Mouse (Mus musculus) right cerebral cortex, adult 18-20 months (tissue): ENCODE measurements around the gene Abl2.

Experiments used
- DNase-seq: peaks from one replicate; pipeline ENCODE4 v3.0.0; 2022; ENCODE audit warnings: mixed read lengths

Abl2 gene

DNA sequence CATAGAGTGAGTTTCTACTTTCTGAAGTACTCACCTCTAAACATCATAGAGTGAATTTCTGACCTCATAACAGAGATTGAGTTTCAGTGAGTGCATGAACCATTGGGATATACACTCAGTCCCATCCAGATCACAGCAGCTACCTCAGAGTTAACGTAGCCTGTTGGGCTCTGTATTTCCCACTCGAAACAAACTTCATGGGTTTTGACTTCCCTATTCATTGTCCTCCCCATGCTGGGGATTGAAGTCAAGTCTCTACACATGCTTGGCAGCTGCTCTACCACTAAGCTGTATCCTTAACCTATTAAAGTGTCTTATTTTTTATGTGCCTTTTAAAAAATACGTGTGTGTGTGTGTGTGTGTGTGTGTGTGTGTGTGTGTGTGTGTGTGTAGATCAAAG, 26.9 kb downstream of the Abl2 start:
- DNase-seq: no peak

DNA sequence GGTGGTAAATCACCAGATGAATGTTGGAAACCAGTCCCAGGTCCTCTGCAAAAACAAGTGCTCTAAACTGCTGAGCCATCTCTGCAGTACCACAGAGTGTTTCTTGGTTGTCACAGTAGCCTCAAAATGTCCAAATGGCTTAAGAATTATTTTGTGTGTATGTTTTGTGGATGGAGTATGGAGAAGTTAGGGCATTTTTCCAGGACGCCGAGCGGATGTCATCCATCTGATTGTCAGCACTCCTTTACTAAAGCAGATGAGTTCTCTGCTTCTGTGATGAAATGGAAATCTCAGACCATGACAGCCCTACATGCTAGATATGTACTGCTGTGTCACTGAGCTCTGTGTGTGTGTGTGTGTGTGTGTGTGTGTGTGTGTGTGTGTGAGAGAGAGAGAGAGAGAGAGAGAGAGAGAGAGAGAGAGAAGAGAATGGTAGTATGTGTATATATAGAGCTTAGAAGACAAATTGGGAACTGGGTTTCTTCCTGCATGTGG, 31.3 kb downstream of the Abl2 start:
- DNase-seq: no peak

GRCm38 (mm10) chr1:156590357-156590756, 31.8 kb downstream of the Abl2 start:
- DNase-seq: no peak

GRCm38 (mm10) chr1:156593267-156593666, 34.7 kb downstream of the Abl2 start:
- peak; percentile 46 for DNase-seq

DNA sequence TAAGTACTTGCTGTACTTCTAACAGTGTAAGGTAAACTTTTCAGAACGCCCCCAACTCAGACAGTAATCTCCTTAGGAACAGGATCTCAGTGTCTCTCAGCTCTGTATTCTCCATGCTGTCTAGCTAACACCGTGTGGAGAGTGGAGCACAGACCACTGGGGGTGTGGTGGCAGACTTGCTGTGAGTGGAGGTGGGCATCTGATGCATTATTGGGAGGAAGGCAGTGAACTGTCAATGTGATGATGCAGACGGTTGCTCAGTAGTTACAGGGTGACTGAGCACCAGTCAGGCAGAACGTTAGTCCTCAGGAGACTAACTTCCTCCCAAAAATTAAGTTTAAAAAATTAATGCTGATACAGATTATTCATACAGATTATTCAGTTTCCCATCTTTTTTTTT, 38.5 kb downstream of the Abl2 start:
- DNase-seq: no peak

DNA sequence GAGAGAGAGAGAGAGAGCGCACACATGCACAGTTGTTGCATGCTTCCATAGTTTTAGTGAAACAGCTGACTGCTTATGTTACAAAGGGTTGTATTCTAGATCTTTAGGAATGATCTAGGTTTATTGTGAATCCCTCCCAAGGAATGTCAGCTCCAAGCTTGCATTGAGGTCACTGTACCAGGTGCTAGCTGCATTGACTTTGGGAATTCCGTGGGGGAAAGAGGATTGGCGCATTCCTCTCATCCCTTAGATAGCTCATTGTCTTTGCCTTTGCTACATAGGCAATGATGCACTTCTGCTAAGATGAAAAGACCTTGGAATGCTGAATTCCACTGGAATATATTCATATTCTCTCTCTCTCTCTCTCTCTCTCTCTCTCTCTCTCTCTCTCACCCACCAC, 44.0 kb downstream of the Abl2 start:
- no peak for DNase-seq

GRCm38 (mm10) chr1:156605094-156605866, 46.7 kb downstream of the Abl2 start:
- no peak for DNase-seq

DNA sequence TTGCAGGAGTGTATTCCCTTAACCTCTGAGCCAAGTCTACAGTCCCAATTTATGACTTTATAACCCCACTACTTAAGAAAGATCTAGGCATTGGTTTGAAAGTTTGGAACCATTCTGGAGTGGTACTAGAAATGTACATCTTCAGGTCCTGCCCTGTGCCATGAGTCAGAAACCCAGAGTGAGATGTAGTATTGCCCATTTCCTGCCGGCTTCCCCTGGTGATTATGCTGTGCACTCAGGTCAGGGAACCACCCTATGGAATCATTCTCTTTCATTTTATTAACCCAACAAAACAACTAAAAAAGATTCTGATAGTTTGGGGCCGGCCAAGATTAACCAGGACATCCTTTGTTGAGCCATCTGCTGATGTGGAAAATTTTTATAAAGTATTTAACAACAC, 47.4 kb downstream of the Abl2 start:
- no peak for DNase-seq

GRCm38 (mm10) chr1:156608496-156608895, 49.9 kb downstream of the Abl2 start:
- no peak for DNase-seq

- DNase-seq: no peak
These were observed 51.7 kb downstream of the Abl2 start for GRCm38 (mm10) chr1:156610257-156610656.

DNA sequence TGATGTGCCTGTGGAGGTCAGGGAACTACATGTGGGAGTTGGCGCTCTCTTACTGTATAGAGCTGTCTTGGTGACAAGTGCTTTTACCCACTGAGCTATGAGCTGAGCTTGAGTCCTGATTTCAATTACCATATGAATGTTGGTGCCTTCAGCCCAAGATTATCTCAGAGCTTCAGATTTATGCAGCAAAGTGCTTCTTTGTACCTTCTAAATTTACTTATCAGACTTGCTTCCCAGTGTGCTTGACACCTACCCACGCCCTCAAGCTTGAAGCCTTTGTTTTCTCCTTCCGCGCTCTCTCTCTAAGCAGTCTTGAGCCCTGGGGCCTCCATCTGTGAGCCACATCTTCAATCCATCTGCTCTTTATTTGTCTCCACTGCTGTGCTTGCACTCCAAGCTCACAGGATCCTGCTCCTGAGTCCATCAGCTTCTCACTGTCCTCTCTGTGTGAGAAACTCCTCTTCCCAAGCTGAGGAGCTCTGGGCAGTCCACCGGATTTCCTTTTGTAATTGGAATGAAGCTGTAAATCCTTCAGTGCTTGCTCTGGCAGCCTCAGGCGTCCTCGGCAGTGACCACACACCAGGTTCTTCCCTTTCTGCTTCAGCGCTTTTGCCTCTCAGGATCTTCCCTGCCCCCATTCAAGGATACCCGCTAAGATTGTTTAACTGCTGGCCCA, 55.4 kb downstream of the Abl2 start:
- peak; percentile 79 for DNase-seq

DNA sequence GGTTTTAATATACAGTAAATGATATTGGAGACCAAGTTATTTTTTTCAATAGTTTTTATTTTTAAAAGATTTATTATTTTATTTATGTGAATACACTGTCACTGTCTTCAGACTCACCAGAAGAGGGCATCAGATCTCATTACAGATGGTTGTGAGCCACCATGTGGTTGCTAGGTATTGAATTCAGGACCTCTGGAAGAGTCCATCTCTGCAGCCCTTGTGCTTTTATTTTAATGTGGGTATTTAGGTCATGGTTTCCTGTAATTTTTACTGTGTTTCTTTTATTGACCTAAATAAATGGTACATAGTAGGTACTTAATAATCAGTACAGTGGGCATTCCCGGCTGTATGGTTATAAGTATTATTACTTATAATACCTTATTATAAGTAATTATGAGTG, 56.1 kb downstream of the Abl2 start:
- no peak for DNase-seq

- DNase-seq: no peak
These were observed 57.0 kb downstream of the Abl2 start for GRCm38 (mm10) chr1:156615381-156616133.

- no peak for DNase-seq
These were observed 58.5 kb downstream of the Abl2 start for GRCm38 (mm10) chr1:156616989-156617598.

DNA sequence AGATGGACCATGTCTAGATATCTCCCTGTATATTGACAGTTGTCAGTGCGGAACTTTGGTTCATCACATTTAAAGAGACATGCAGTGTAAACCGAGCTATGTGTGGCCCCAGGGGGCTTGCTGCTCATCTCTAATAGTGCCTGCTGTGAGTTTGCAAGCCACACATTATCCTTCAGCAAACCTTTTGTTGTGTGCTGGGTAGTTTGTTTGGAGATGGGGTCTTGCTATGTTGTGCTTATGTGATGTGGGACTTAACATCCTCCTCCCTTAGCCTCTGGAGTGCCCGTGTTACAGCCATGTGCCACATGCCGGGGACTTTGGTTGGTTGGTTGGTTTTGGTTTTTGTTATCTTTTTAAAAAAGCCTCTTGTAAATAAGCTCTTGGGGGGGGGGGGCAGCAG, 59.2 kb downstream of the Abl2 start:
- no peak for DNase-seq

GRCm38 (mm10) chr1:156620292-156620909, 61.8 kb downstream of the Abl2 start:
- no peak for DNase-seq

DNA sequence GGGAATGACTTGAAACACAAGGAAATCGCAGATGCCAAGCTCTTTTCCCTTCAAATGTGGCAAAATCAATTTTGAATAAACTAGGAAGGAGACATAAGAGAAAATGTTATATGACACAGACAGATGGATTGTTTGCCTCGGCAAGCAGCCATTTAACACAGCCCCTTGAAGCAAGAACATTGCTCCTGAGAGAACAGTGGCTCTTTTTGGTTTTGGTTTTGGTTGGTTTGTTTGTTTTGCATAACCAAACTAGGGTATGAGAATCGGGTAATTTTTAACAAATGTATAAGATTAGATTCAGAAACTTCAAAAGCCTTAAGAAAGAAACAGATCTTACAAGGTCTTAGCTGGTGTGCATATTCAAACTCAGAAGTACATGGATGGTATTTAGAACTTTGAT, 62.4 kb downstream of the Abl2 start:
- no peak for DNase-seq

DNA sequence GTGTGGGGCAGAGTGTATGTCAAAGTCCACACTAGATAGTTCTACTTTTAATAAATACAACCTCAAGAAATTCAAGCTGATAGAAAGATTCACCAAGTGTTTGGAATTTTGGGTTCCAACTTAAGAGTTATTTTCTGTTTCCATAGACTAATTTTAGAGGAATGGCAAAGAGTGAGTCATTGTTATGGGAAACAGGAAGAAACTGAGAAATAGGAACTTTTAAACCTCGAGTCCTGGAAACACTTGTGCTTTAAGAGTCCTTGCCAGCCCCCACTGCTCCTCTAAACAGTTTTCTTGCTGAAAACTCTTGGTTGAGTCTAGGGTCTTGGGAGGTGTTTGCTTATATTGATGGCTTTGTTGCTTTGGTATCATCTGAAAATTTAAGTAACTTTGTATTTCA, 65.6 kb downstream of the Abl2 start:
- no peak for DNase-seq

GRCm38 (mm10) chr1:156626729-156627128, 68.1 kb downstream of the Abl2 start:
- no peak for DNase-seq

DNA sequence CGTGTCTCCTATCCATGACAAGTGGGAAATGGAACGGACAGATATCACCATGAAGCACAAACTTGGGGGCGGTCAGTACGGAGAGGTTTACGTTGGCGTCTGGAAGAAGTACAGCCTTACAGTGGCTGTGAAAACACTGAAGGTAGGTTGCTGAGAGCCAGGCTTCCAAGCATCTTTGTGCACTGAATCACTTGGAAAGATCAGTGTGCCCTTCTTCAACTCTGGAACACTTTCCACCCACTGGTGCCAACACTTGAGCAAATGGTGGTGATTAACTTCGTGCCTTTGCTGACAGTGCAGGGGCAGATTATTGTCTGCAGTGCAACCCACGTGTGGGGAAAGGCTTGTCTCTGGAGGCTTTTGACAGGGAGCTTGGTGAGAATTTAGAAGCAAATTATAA, 71.4 kb downstream of the Abl2 start:
- peak; percentile 67 for DNase-seq

DNA sequence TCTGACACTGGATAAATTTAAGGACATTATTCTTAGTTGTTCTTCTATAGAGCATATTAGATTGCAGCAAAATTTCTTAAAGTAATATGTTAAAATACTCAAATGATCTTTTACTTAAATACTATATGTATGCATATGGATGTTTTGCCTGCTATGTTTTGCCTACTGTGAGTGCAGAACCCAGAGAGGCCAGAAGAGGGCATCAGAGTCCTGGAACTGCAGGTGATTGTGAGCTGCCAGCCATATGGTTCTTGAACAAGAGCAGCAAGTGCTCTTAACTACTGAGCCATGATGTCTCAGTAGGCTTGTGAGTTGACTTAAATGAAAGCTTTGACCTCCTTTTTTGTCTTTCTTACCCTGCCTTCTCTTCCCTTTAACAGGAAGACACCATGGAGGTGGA, 72.4 kb downstream of the Abl2 start:
- no peak for DNase-seq

DNA sequence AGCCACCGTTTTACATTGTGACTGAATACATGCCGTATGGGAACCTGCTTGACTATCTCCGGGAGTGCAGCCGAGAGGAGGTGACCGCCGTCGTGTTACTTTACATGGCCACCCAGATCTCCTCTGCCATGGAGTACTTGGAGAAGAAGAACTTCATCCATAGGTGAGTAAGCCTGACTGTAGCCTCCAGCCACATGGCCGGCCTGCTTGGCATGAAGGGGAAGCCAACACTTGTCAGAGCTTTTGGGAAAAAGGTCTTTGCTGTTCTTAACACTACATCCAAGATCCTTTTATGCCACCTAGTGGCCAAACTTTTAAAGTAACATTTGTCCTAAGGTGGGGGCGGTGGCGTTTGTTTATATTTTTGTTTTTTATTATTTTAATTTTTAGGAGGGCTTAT, 74.5 kb downstream of the Abl2 start:
- DNase-seq: no peak

DNA sequence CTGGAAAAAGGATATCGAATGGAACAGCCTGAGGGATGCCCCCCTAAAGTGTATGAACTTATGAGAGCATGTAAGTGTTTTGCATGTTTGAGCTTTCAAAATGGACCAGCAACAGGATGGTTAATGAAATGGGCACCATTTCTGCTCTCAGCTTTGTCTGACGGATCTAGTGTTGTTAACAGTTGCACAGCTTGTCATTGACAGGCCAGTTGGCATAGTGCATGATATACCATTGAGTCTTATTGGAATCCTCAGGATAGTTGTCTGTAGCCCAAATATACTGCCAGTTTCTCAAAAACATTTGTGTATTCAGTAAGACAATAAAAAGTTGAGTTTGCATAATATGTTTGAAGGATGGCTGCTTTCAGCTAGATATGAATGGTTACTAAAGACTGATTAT, 76.6 kb downstream of the Abl2 start:
- DNase-seq: no peak
